Mouse (Mus musculus) cortical plate, adult 2 months (tissue): ENCODE data around the gene Map1b.

Source experiments
- CTCF ChIP-seq: fragments of 200-500 bp; IDR thresholded peaks from 2 replicates; pipeline ENCODE4 v1.5.1; 2011; ENCODE audit warnings: mild to moderate bottlenecking, control low read depth, low read length; ENCODE audit not compliant: insufficient read depth; ENCODE audit errors: extremely low read depth
- POLR2A ChIP-seq: fragments of 200-500 bp; IDR thresholded peaks from 2 replicates; pipeline ENCODE4 v1.6.1; 2011; ENCODE audit warnings: mild to moderate bottlenecking, low read length, control low read depth; ENCODE audit not compliant: insufficient read depth; ENCODE audit errors: extremely low read depth

DNA sequence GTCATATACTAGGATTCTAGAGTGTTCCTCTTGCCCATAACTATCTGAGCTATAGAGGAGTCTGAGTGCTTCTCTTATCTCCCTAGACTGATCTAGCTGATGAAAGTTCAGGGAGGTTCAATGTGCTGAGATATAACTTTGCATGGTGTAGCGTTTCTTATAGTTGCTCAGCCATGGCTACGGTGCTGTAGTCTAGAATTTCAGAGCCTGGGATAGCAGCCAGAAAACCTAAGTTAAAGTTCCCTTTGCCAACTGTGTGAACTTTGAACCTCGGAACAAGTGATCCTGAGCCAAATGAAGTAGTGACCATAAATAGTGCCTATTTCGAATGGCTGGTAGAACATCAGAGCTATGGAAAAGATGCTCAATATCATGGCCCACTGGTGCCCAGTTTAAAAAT is 56.7 kb downstream of the Map1b start:
- TF ChIP-seq POLR2A = no peak
- TF ChIP-seq CTCF = no peak
